Mouse (Mus musculus): ENCODE measurements around the gene Tnfsfm13.

DNA sequence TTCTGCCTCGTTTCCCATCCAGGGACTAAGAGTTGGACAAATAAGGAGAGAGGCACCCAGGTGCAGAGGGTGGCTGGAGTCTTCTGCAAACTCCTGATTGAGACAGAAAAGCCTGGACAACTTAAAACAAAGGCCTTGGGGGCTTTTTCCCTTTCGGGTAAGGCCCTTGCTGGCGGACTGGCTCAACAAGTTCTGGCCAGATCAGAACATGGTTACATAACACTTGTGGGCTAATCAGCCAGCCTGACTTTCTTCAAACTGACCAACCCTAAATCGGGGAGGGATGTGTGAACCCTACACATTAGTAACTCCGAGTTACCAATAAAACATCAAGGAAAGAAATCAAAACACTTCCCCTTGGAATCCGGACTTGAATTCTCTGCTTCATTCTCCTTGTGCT is 25.0 kb upstream of the Tnfsfm13 start:
- TF ChIP-seq CTCF (IDR thresholded peaks at IDR 0.05; ENCODE audit: borderline replicate concordance, insufficient read depth, low read length) (no peak), POLR2A (IDR thresholded peaks at IDR 0.05; ENCODE audit: low read depth, low read length) (no peak)
